Mouse (Mus musculus) layer of hippocampus, postnatal 36 days (tissue): ENCODE results near the gene Rrp12. TPM values are rescaled to one million over a fixed set of nuclear protein-coding genes. Genes with fewer than 3 reads are reported as not detected.

Experiments used
- DNase-seq, 2 experiments: peaks; one replicate each; pipeline ENCODE4 v3.0.0; 2022
- total RNA-seq, 2 experiments: library from RNA; stranded (reverse); gene quantifications; 2 replicates each; pipeline ENCODE4 v1.2.3; 2021

The Rrp12 gene
- total RNA-seq, 2 experiments from 2014 or later: 34.7 to 35.5 TPM

- peak; percentile 92 to 94 for DNase-seq
Observed at GRCm38 (mm10) chr19:41829381-41830105, 66.4 kb downstream of the Rrp12 start, which contains the start of gene Frat1. Gene Frat1, plus strand, starts transcription at chr19:41829970.

- DNase-seq: no peak
Observed at GRCm38 (mm10) chr19:41828941-41829340, 67.0 kb downstream of the Rrp12 start.

- no peak for DNase-seq
Observed at GRCm38 (mm10) chr19:41826529-41826928, 69.4 kb downstream of the Rrp12 start.

- no peak for DNase-seq
Observed at GRCm38 (mm10) chr19:41824950-41825349, 71.0 kb downstream of the Rrp12 start.

GRCm38 (mm10) chr19:41822589-41822988 lies 73.4 kb downstream of the Rrp12 start:
- no peak for DNase-seq

- DNase-seq: no peak
Observed at GRCm38 (mm10) chr19:41821436-41821835, 74.5 kb downstream of the Rrp12 start.

GRCm38 (mm10) chr19:41818749-41819148 lies 77.2 kb downstream of the Rrp12 start:
- no peak for DNase-seq

- DNase-seq: no peak
Observed at GRCm38 (mm10) chr19:41817325-41817724, 78.6 kb downstream of the Rrp12 start.

- DNase-seq: no peak
Observed at GRCm38 (mm10) chr19:41816915-41817314, 79.1 kb downstream of the Rrp12 start.

- no peak for DNase-seq
Observed at GRCm38 (mm10) chr19:41816410-41816809, 79.6 kb downstream of the Rrp12 start.

GRCm38 (mm10) chr19:41813374-41813773 lies 82.6 kb downstream of the Rrp12 start:
- no peak for DNase-seq

Other genes with a start within 250 kb of the Rrp12 start
- gene Slit1, start 152.5 kb downstream of the Rrp12 start, total RNA-seq: 100 to 1,000 TPM; 212 to 242 TPM
- 1 to 10 TPM; 2.9 to 3.0 TPM for gene Arhgap19, start 94.1 kb downstream of the Rrp12 start, total RNA-seq
- 10 to 100 TPM; 17.5 to 20.5 TPM for gene Frat1, start 66.2 kb downstream of the Rrp12 start, total RNA-seq
- gene Frat2, start 48.0 kb downstream of the Rrp12 start, total RNA-seq: 10 to 100 TPM; 14.0 to 16.4 TPM
- 100 to 1,000 TPM; 507 to 547 TPM for gene Pgam1, start 15.8 kb upstream of the Rrp12 start, total RNA-seq
- 10 to 100 TPM; 27.0 to 29.5 TPM for gene Exosc1, start 37.2 kb upstream of the Rrp12 start, total RNA-seq
- 10 to 100 TPM; 41.9 to 45.0 TPM for gene Zdhhc16, start 37.3 kb upstream of the Rrp12 start, total RNA-seq
- gene Mms19, start 85.0 kb upstream of the Rrp12 start, total RNA-seq: 10 to 100 TPM; 31.8 to 37.0 TPM
- gene Ubtd1, start 85.6 kb upstream of the Rrp12 start, total RNA-seq: 10 to 100 TPM; 13.4 to 14.5 TPM
- not detected for gene Ankrd2, start 139.8 kb upstream of the Rrp12 start, total RNA-seq
- 1 to 10 TPM; 5.8 to 8.7 TPM for gene Hoga1, start 149.4 kb upstream of the Rrp12 start, total RNA-seq
- 1 to 10 TPM; 2.0 to 2.8 TPM for gene 4933411K16Rik, start 156.1 kb upstream of the Rrp12 start, total RNA-seq
- 10 to 100 TPM; 63.5 to 69.2 TPM for gene Morn4, start 190.2 kb upstream of the Rrp12 start, total RNA-seq
- 10 to 100 TPM; 60.3 to 69.8 TPM for gene Pi4k2a, start 194.3 kb upstream of the Rrp12 start, total RNA-seq
- gene Avpi1, start 232.9 kb upstream of the Rrp12 start, total RNA-seq: 10 to 100 TPM; 16.0 to 18.4 TPM